Comparison of ENCODE assay signal across 8 mouse cellular contexts in the genomic region with DNA sequence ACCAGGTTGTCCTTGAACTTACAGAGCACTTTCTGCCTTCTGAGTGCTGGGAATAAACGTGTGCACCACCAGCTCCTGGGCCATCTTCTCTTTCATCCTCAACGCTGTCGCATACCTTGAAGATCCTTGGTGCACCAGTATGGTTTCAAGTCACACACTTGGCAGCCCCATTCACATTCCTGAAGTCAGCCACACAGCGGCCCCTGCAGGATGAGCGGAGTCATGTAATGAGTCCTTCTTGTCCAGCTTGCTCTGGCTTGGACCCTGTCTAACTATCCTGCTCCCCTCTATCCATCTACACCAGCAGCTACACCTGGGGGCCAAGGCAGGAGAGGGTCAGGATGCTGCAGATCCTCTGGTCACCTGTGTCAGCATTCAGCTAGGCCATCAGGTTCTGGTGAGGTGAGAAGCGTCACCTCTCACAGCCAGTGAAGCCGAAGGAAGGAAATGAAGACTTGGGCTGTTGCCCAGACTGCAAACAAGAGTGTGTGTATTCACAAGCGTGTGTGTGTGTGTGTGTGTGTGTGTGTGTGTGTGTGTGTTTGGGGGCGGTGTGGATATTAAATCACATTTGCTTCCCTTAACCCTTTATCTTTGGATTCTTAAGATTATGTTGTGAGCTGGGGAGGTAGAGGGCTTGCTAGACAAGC. TPM values are rescaled to one million over a fixed set of nuclear protein-coding genes. Genes with fewer than 3 reads are reported as not detected.
DNase-seq lines count a peak whose midpoint lies in the region; ATAC-seq and TF ChIP-seq lines count a peak whose summit lies in the region.

No protein-coding gene starts in this region.

- peak; percentile 29 to 53 for DNase-seq in heart, adult 18-20 months
- DNase-seq in spleen, adult 2 months (ENCODE audit: low read depth in 1 of 2, low spot score in 2 of 2) = no peak
- DNase-seq in spleen, adult 18-20 months = no peak
- peak; percentile 42 for DNase-seq in embryo, embryonic 11 days
- DNase-seq in liver, embryonic 13.5 days = peak; percentile 33
- peak; percentile 72 for DNase-seq in testis, postnatal 10 days (ENCODE audit: low spot score)

- no peaks in the 10 kb centered on the region for H3K4me1 ChIP-seq in heart, embryonic 11.5 days (ENCODE audit: control insufficient read depth, insufficient read depth, low read length)
- H3K4me1 ChIP-seq in spleen, adult 2 months (ENCODE audit: control insufficient read depth, insufficient read depth, insufficient read length) = no peaks in the 10 kb centered on the region
- H3K4me1 ChIP-seq in liver, embryonic 13.5 days (replicated peaks) = peaks cover 43% of the 10 kb centered on the region

- no peaks in the 10 kb centered on the region for H3K9me3 ChIP-seq in heart, embryonic 11.5 days (replicated peaks; ENCODE audit: control insufficient read depth, low read length)
- H3K9me3 ChIP-seq in liver, embryonic 13.5 days (replicated peaks) = no peaks in the 10 kb centered on the region

- ATAC-seq in heart, embryonic 11.5 days (replicated peaks; ENCODE audit: insufficient number of reproducible peaks, low FRiP score, low TSS enrichment) = no peak
- ATAC-seq in liver, embryonic 13.5 days (ENCODE audit: low read depth) = no peak
- no peak for ATAC-seq in monocyte, adult 5-6 weeks (replicated peaks; ENCODE audit: insufficient number of reproducible peaks, low FRiP score, low TSS enrichment, poor library complexity, severe bottlenecking)

- no peak overlapping the region for H3K9ac ChIP-seq in heart, embryonic 11.5 days (ENCODE audit: low read depth, low read length)
- no peak overlapping the region for H3K9ac ChIP-seq in liver, embryonic 13.5 days

- TF ChIP-seq CTCF in spleen, adult 2 months (IDR thresholded peaks at IDR 0.05; ENCODE audit: extremely low read depth, insufficient read depth, insufficient read length, insufficient replicate concordance) = 0 out of 2 replicates have a peak, but pooled peaks have one; percentile 27

- H3K4me3 ChIP-seq in heart, embryonic 11.5 days (ENCODE audit: low read depth, low read length) = no peak overlapping the region
- no peak overlapping the region for H3K4me3 ChIP-seq in spleen, adult 2 months (ENCODE audit: extremely low read depth, insufficient read depth, insufficient read length)
- no peak overlapping the region for H3K4me3 ChIP-seq in liver, embryonic 13.5 days (replicated peaks)

- no peak overlapping the region for H3K4me2 ChIP-seq in heart, embryonic 11.5 days
- H3K4me2 ChIP-seq in liver, embryonic 13.5 days = no peak overlapping the region

- TF ChIP-seq POLR2A in spleen, adult 2 months (IDR thresholded peaks at IDR 0.05; ENCODE audit: low read depth, low read length) = no peak

- no peak overlapping the region for H3K27ac ChIP-seq in heart, embryonic 11.5 days (ENCODE audit: low read depth, low read length)
- no peak overlapping the region for H3K27ac ChIP-seq in spleen, adult 2 months (ENCODE audit: insufficient read depth, low read length)
- H3K27ac ChIP-seq in liver, embryonic 13.5 days = no peak overlapping the region

- H3K27me3 ChIP-seq in heart, embryonic 11.5 days (ENCODE audit: control insufficient read depth, insufficient read depth, low read length) = no peaks in the 10 kb centered on the region
- H3K27me3 ChIP-seq in spleen, adult 2 months (ENCODE audit: control insufficient read depth, insufficient read depth, low read length) = no peaks in the 10 kb centered on the region
- H3K27me3 ChIP-seq in liver, embryonic 13.5 days = peaks cover 12% of the 10 kb centered on the region; the same call in 1 of the 2 replicates

- no peaks in the 10 kb centered on the region for H3K36me3 ChIP-seq in heart, embryonic 11.5 days (ENCODE audit: control insufficient read depth, insufficient read depth, low read length)
- no peaks in the 10 kb centered on the region for H3K36me3 ChIP-seq in spleen, adult 2 months (ENCODE audit: control insufficient read depth, insufficient read depth, low read length)
- H3K36me3 ChIP-seq in liver, embryonic 13.5 days = no peaks in the 10 kb centered on the region

- 56% methylated on average over 9 of the region's 9 CpGs for WGBS in heart, embryonic 11.5 days (ENCODE audit: insufficient replicate concordance)
- 61% methylated on average over 9 of the region's 9 CpGs for WGBS in spleen, adult 2 months
- WGBS in liver, embryonic 13.5 days (ENCODE audit: insufficient replicate concordance) = 52% methylated on average over 9 of the region's 9 CpGs

RNA-seq across cellular contexts. Expression of a gene that starts 18.0 kb away (rescaled TPM):
- 1 to 10 TPM; 7.2 to 8.0 TPM for total RNA-seq in heart, adult 18-20 months (2021)
- 7.1 and 10.6 TPM in 2 replicates for polyA plus RNA-seq in heart, embryonic 11.5 days (2014; fragmentation: Nextera tagmentation; extraction: Ambion mirVana)
- polyA plus RNA-seq in spleen, adult 2 months (2012; rRNA removed) = 19.2 and 19.4 TPM in 2 replicates
- 23.6 and 27.5 TPM in 2 replicates for polyA plus RNA-seq in liver, embryonic 13.5 days (2015; fragmentation: Nextera tagmentation; extraction: Ambion mirVana)
- 18.6 to 31.9 TPM (median 21.5 TPM) in 3 replicates for total RNA-seq in monocyte, adult 5-6 weeks (2017)

Comparison
In these comparisons a context has a peak if more than half of its experiments do, and no peak if none do; other contexts are left out.
1. DNase-seq: peak in heart, adult 18-20 months (2 of 2), embryo, embryonic 11 days (single experiment), liver, embryonic 13.5 days (single experiment) and testis, postnatal 10 days (single experiment); none in spleen, adult 2 months (0 of 2) and spleen, adult 18-20 months (0 of 2).